Mouse (Mus musculus) heart, embryonic 12.5 days (tissue): ENCODE results near the gene Kcnj5. TPM values are rescaled to one million over a fixed set of nuclear protein-coding genes. Genes with fewer than 3 reads are reported as not detected.
A peak's percentile ranks its signal among the peaks of the same experiment; 100 is the strongest.

Experiments
- ATAC-seq: fragments of 200-750 bp; cut with Nextera tagmentation; 2 replicates; pipeline ENCODE4 v1.8.0; 2017; ENCODE audit warnings: moderate TSS enrichment, moderate library complexity; ENCODE audit not compliant: insufficient number of reproducible peaks, low FRiP score
- H3K27ac ChIP-seq: fragments of 300-500 bp; sonication (generic); 2 replicates; pipeline ENCODE4 v1.5.1; 2016; ENCODE audit warnings: mild to moderate bottlenecking, moderate library complexity; ENCODE audit not compliant: poor library complexity, severe bottlenecking
- H3K27me3 ChIP-seq: fragments of 300-500 bp; sonication (generic); replicated peaks from 2 replicates; pipeline ENCODE4 v1.6.1; 2016; ENCODE audit warnings: mild to moderate bottlenecking, moderate library complexity
- H3K36me3 ChIP-seq: fragments of 300-500 bp; sonication (generic); 2 replicates; pipeline ENCODE4 v1.6.1; 2016; ENCODE audit warnings: mild to moderate bottlenecking, moderate library complexity
- H3K4me1 ChIP-seq: fragments of 300-500 bp; sonication (generic); replicated peaks from 2 replicates; pipeline ENCODE4 v1.6.1; 2016; ENCODE audit warnings: mild to moderate bottlenecking
- H3K4me2 ChIP-seq: fragments of 300-500 bp; sonication (generic); 2 replicates; pipeline ENCODE4 v1.6.1; 2016; ENCODE audit warnings: mild to moderate bottlenecking, moderate library complexity
- H3K4me3 ChIP-seq: fragments of 300-500 bp; sonication (generic); 2 replicates; pipeline ENCODE4 v1.5.1; 2016; ENCODE audit warnings: mild to moderate bottlenecking
- H3K9ac ChIP-seq: fragments of 300-500 bp; sonication (generic); 2 replicates; pipeline ENCODE4 v1.6.1; 2016; ENCODE audit warnings: mild to moderate bottlenecking, moderate library complexity
- H3K9me3 ChIP-seq: fragments of 300-500 bp; sonication (generic); replicated peaks from 2 replicates; pipeline ENCODE4 v1.6.1; 2016; ENCODE audit warnings: mild to moderate bottlenecking, moderate library complexity
- WGBS: fragments of 180-500 bp; shearing (Covaris S2); methylation state at CpG from one replicate; pipeline ENCODE4 v1.1.7; 2016; 5-methylcytosine and 5-hydroxymethylcytosine counted together
- polyA plus RNA-seq: library from polyadenylated mRNA; unstranded; fragments of >200 nt; fragmentation: Nextera tagmentation; extraction: Ambion mirVana; gene quantifications from 2 replicates; pipeline ENCODE4 v1.2.1, GENCODE M21; 2016

Gene Kcnj5
- polyA plus RNA-seq, 1 experiment from 2014 or later, result 29.4 TPM

- no peak for ATAC-seq
- no peaks in the 10 kb centered on the region for H3K4me1 ChIP-seq
- H3K4me3 ChIP-seq, result no peak overlapping the region
- H3K27me3 ChIP-seq, result no peaks in the 10 kb centered on the region
- 41% methylated on average over 2 of the region's 2 CpGs for WGBS
- H3K36me3 ChIP-seq, result no peaks in the 10 kb centered on the region
- H3K9me3 ChIP-seq, result 0 out of 2 replicates have a peak, but pooled peaks cover 2% of the 10 kb centered on the region
- no peak overlapping the region for H3K4me2 ChIP-seq
- H3K27ac ChIP-seq, result no peak overlapping the region
- no peak overlapping the region for H3K9ac ChIP-seq
Observed at GRCm38 (mm10) chr9:32368812-32369211, 24.7 kb upstream of the Kcnj5 start.

GRCm38 (mm10) chr9:32360770-32361169 lies 16.6 kb upstream of the Kcnj5 start:
- Histone ChIP-seq H3K36me3 (no peaks in the 10 kb centered on the region), H3K27me3 (no peaks in the 10 kb centered on the region), H3K4me3 (no peak overlapping the region), H3K4me2 (no peak overlapping the region), H3K27ac (no peak overlapping the region), H3K9ac (no peak overlapping the region), H3K9me3 (no peaks in the 10 kb centered on the region), H3K4me1 (no peaks in the 10 kb centered on the region)
- WGBS, result 73% methylated on average over 1 of the region's 1 CpGs
- no peak for ATAC-seq

GRCm38 (mm10) chr9:32350332-32350731 lies 6.2 kb upstream of the Kcnj5 start:
- Histone ChIP-seq H3K4me1 (peaks cover 5% of the 10 kb centered on the region; the same call in 1 of the 2 replicates), H3K4me2 (no peak overlapping the region), H3K4me3 (no peak overlapping the region), H3K27ac (no peak overlapping the region), H3K9me3 (no peaks in the 10 kb centered on the region), H3K27me3 (peaks cover 12% of the 10 kb centered on the region), H3K9ac (no peak overlapping the region), H3K36me3 (no peaks in the 10 kb centered on the region)
- 6% methylated on average over 6 of the region's 6 CpGs for whole genome bisulfite sequencing
- no peak for ATAC-seq

- Histone ChIP-seq H3K9ac (no peak overlapping the region), H3K27me3 (peaks cover 15% of the 10 kb centered on the region), H3K27ac (no peak overlapping the region), H3K36me3 (no peaks in the 10 kb centered on the region), H3K4me3 (no peak overlapping the region), H3K4me2 (no peak overlapping the region), H3K9me3 (no peaks in the 10 kb centered on the region), H3K4me1 (peaks cover 10% of the 10 kb centered on the region)
- no peak for ATAC-seq
- WGBS, result 81% methylated on average over 10 of the region's 10 CpGs
Observed at GRCm38 (mm10) chr9:32349344-32349743, 5.2 kb upstream of the Kcnj5 start.

GRCm38 (mm10) chr9:32348096-32348495 lies 3.9 kb upstream of the Kcnj5 start:
- H3K9me3 ChIP-seq, result no peaks in the 10 kb centered on the region
- peaks cover 10% of the 10 kb centered on the region for H3K4me1 ChIP-seq
- no peak overlapping the region for H3K4me3 ChIP-seq
- WGBS, result 65% methylated on average over 8 of the region's 8 CpGs
- H3K27ac ChIP-seq, result no peak overlapping the region
- ATAC-seq, result no peak
- no peak overlapping the region for H3K9ac ChIP-seq
- no peaks in the 10 kb centered on the region for H3K36me3 ChIP-seq
- H3K4me2 ChIP-seq, result no peak overlapping the region
- peaks cover 19% of the 10 kb centered on the region for H3K27me3 ChIP-seq

- peaks cover 24% of the 10 kb centered on the region for H3K27me3 ChIP-seq
- ATAC-seq, result peak; percentile 20; the same call in 1 of the 2 replicates
- H3K4me1 ChIP-seq, result peaks cover 33% of the 10 kb centered on the region
- H3K36me3 ChIP-seq, result no peaks in the 10 kb centered on the region
- H3K9ac ChIP-seq, result peak overlapping the region; percentile 85
- H3K4me3 ChIP-seq, result peak overlapping the region; percentile 65
- no peak overlapping the region for H3K27ac ChIP-seq
- WGBS, result 2% methylated on average over 21 of the region's 21 CpGs
- peak overlapping the region; percentile 78 for H3K4me2 ChIP-seq
- no peaks in the 10 kb centered on the region for H3K9me3 ChIP-seq
Observed at GRCm38 (mm10) chr9:32344489-32344888, 339 bp upstream of the Kcnj5 start.

- H3K9me3 ChIP-seq, result no peaks in the 10 kb centered on the region
- H3K4me1 ChIP-seq, result peaks cover 46% of the 10 kb centered on the region
- H3K9ac ChIP-seq, result peak overlapping the region; percentile 85
- ATAC-seq, result no peak
- 19% methylated on average over 8 of the region's 8 CpGs for WGBS
- peak overlapping the region; percentile 78 for H3K4me2 ChIP-seq
- peak overlapping the region; percentile 93 for H3K27ac ChIP-seq
- peak overlapping the region; percentile 65 for H3K4me3 ChIP-seq
- no peaks in the 10 kb centered on the region for H3K36me3 ChIP-seq
- peaks cover 24% of the 10 kb centered on the region for H3K27me3 ChIP-seq
Observed at GRCm38 (mm10) chr9:32342929-32343328, 1.2 kb downstream of the Kcnj5 start.

GRCm38 (mm10) chr9:32340831-32341230 lies 3.3 kb downstream of the Kcnj5 start:
- 0 out of 2 replicates have a peak, but pooled peaks have one; percentile 62 for ATAC-seq
- Histone ChIP-seq H3K4me2 (peak overlapping the region; percentile 78), H3K4me3 (no peak overlapping the region), H3K4me1 (peaks cover 54% of the 10 kb centered on the region), H3K36me3 (no peaks in the 10 kb centered on the region), H3K27ac (peak overlapping the region; percentile 93), H3K9ac (peak overlapping the region; percentile 4; the same call in 1 of the 2 replicates), H3K27me3 (peaks cover 17% of the 10 kb centered on the region), H3K9me3 (no peaks in the 10 kb centered on the region)
- whole genome bisulfite sequencing, result 10% methylated on average over 5 of the region's 5 CpGs

GRCm38 (mm10) chr9:32335389-32336150 lies 8.6 kb downstream of the Kcnj5 start:
- Histone ChIP-seq H3K27me3 (no peaks in the 10 kb centered on the region), H3K9me3 (no peaks in the 10 kb centered on the region), H3K27ac (peak overlapping the region; percentile 81), H3K4me1 (peaks cover 63% of the 10 kb centered on the region), H3K36me3 (0 out of 2 replicates have a peak, but pooled peaks cover 7% of the 10 kb centered on the region), H3K9ac (no peak overlapping the region), H3K4me2 (no peak overlapping the region), H3K4me3 (no peak overlapping the region)
- 66% methylated on average over 13 of the region's 13 CpGs for WGBS
- ATAC-seq, result peak; percentile 83

- H3K4me3 ChIP-seq, result no peak overlapping the region
- H3K36me3 ChIP-seq, result peaks cover 16% of the 10 kb centered on the region; the same call in 1 of the 2 replicates
- 69% methylated on average over 5 of the region's 5 CpGs for WGBS
- H3K27me3 ChIP-seq, result no peaks in the 10 kb centered on the region
- H3K9me3 ChIP-seq, result no peaks in the 10 kb centered on the region
- H3K9ac ChIP-seq, result no peak overlapping the region
- no peak for ATAC-seq
- no peak overlapping the region for H3K27ac ChIP-seq
- H3K4me2 ChIP-seq, result no peak overlapping the region
- peaks cover 48% of the 10 kb centered on the region for H3K4me1 ChIP-seq
Observed at GRCm38 (mm10) chr9:32331162-32331561, 13.0 kb downstream of the Kcnj5 start.

- ATAC-seq, result no peak
- no peak overlapping the region for H3K9ac ChIP-seq
- peaks cover 38% of the 10 kb centered on the region for H3K4me1 ChIP-seq
- 45% methylated on average over 4 of the region's 4 CpGs for WGBS
- H3K27me3 ChIP-seq, result no peaks in the 10 kb centered on the region
- no peak overlapping the region for H3K27ac ChIP-seq
- no peak overlapping the region for H3K4me2 ChIP-seq
- peaks cover 9% of the 10 kb centered on the region; the same call in 1 of the 2 replicates for H3K36me3 ChIP-seq
- no peak overlapping the region for H3K4me3 ChIP-seq
- H3K9me3 ChIP-seq, result no peaks in the 10 kb centered on the region
Observed at GRCm38 (mm10) chr9:32328777-32329176, 15.4 kb downstream of the Kcnj5 start.
